Mouse (Mus musculus) hindbrain, embryonic 13.5 days (tissue): ENCODE measurements around the gene Epha2. TPM values are rescaled to one million over a fixed set of nuclear protein-coding genes. Genes with fewer than 3 reads are reported as not detected.

ENCODE experiments used
- ATAC-seq: fragments of 200-750 bp; cut with Nextera tagmentation; 2 replicates; pipeline ENCODE4 v1.8.0; 2017; ENCODE audit warnings: moderate TSS enrichment; ENCODE audit not compliant: low FRiP score
- H3K27ac ChIP-seq: fragments of 300-500 bp; sonication (generic); 2 replicates; pipeline ENCODE4 v1.5.1; 2015; ENCODE audit warnings: inconsistent platforms, mild to moderate bottlenecking, moderate library complexity
- H3K27me3 ChIP-seq: fragments of 300-500 bp; sonication (generic); 2 replicates; pipeline ENCODE4 v1.6.1; 2015; ENCODE audit warnings: mild to moderate bottlenecking, inconsistent platforms
- H3K36me3 ChIP-seq: fragments of 300-500 bp; sonication (generic); 2 replicates; pipeline ENCODE4 v1.6.1; 2015; ENCODE audit warnings: mild to moderate bottlenecking, inconsistent platforms
- H3K4me1 ChIP-seq: fragments of 300-500 bp; sonication (generic); replicated peaks from 2 replicates; pipeline ENCODE4 v1.6.1; 2015; ENCODE audit warnings: inconsistent platforms
- H3K4me2 ChIP-seq: fragments of 300-500 bp; sonication (generic); 2 replicates; pipeline ENCODE4 v1.6.1; 2015; ENCODE audit warnings: inconsistent platforms, mild to moderate bottlenecking, moderate library complexity
- H3K4me3 ChIP-seq: fragments of 300-500 bp; sonication (generic); 2 replicates; pipeline ENCODE4 v1.5.1; 2015; ENCODE audit warnings: mild to moderate bottlenecking, inconsistent platforms
- H3K9ac ChIP-seq: fragments of 300-500 bp; sonication (generic); 2 replicates; pipeline ENCODE4 v1.6.1; 2015; ENCODE audit warnings: mild to moderate bottlenecking, inconsistent platforms
- H3K9me3 ChIP-seq: fragments of 300-500 bp; sonication (generic); 2 replicates; pipeline ENCODE4 v1.6.1; 2016; ENCODE audit warnings: inconsistent platforms
- WGBS: fragments of 180-500 bp; shearing (Covaris S2); methylation state at CpG from one replicate; pipeline ENCODE4 v1.1.7; 2015; 5-methylcytosine and 5-hydroxymethylcytosine counted together
- polyA plus RNA-seq: library from polyadenylated mRNA; unstranded; fragments of >200 nt; fragmentation: Nextera tagmentation; extraction: Ambion mirVana; gene quantifications from 2 replicates; pipeline ENCODE4 v1.2.1, GENCODE M21; 2015

Gene Epha2
- polyA plus RNA-seq, 1 experiment from 2014 or later = 1.8 TPM

GRCm38 (mm10) chr4:141270201-141270940 is 30.7 kb upstream of the Epha2 start:
- ATAC-seq = no peak
- WGBS = 48% methylated on average over 15 of the region's 15 CpGs
- peaks cover 21% of the 10 kb centered on the region for H3K27me3 ChIP-seq

GRCm38 (mm10) chr4:141271228-141271627 is 29.8 kb upstream of the Epha2 start:
- Histone ChIP-seq H3K4me1 (peaks cover 16% of the 10 kb centered on the region), H3K27ac (no peak overlapping the region), H3K9ac (no peak overlapping the region), H3K9me3 (0 out of 2 replicates have a peak, but pooled peaks cover 1% of the 10 kb centered on the region), H3K27me3 (peaks cover 26% of the 10 kb centered on the region), H3K4me3 (no peak overlapping the region), H3K36me3 (no peaks in the 10 kb centered on the region), H3K4me2 (no peak overlapping the region)
- no peak for ATAC-seq
- WGBS = 77% methylated on average over 7 of the region's 7 CpGs

More at GRCm38 (mm10) chr4:141270201-141270940, 30.7 kb upstream of the Epha2 start:
- no peak overlapping the region for H3K27ac ChIP-seq
- no peak overlapping the region for H3K4me3 ChIP-seq
- H3K9ac ChIP-seq = no peak overlapping the region
- 0 out of 2 replicates have a peak, but pooled peaks cover 3% of the 10 kb centered on the region for H3K9me3 ChIP-seq
- H3K36me3 ChIP-seq = no peaks in the 10 kb centered on the region
- peaks cover 16% of the 10 kb centered on the region for H3K4me1 ChIP-seq
- no peak overlapping the region for H3K4me2 ChIP-seq

GRCm38 (mm10) chr4:141271721-141272120 is 29.3 kb upstream of the Epha2 start:
- Histone ChIP-seq H3K4me2 (no peak overlapping the region), H3K4me1 (peaks cover 16% of the 10 kb centered on the region), H3K4me3 (no peak overlapping the region), H3K36me3 (no peaks in the 10 kb centered on the region), H3K9me3 (no peaks in the 10 kb centered on the region), H3K27me3 (peaks cover 26% of the 10 kb centered on the region), H3K9ac (no peak overlapping the region), H3K27ac (no peak overlapping the region)
- no peak for ATAC-seq
- 82% methylated on average over 6 of the region's 6 CpGs for WGBS

GRCm38 (mm10) chr4:141272878-141273277 is 28.2 kb upstream of the Epha2 start:
- H3K9ac ChIP-seq = 0 out of 2 replicates have a peak overlapping the region, but pooled peaks have one; percentile 36
- peaks cover 26% of the 10 kb centered on the region for H3K27me3 ChIP-seq
- H3K36me3 ChIP-seq = no peaks in the 10 kb centered on the region
- no peak for ATAC-seq
- WGBS = 27% methylated on average over 14 of the region's 14 CpGs
- peaks cover 21% of the 10 kb centered on the region for H3K4me1 ChIP-seq
- no peak overlapping the region for H3K4me3 ChIP-seq
- no peaks in the 10 kb centered on the region for H3K9me3 ChIP-seq
- peak overlapping the region; percentile 36 for H3K4me2 ChIP-seq
- no peak overlapping the region for H3K27ac ChIP-seq

- H3K9me3 ChIP-seq = no peaks in the 10 kb centered on the region
- WGBS = 21% methylated on average over 12 of the region's 12 CpGs
- H3K36me3 ChIP-seq = no peaks in the 10 kb centered on the region
- peak; percentile 67 for ATAC-seq
- H3K9ac ChIP-seq = 0 out of 2 replicates have a peak overlapping the region, but pooled peaks have one; percentile 36
- H3K4me2 ChIP-seq = peak overlapping the region; percentile 36
- H3K27me3 ChIP-seq = peaks cover 30% of the 10 kb centered on the region
- H3K27ac ChIP-seq = no peak overlapping the region
- H3K4me3 ChIP-seq = no peak overlapping the region
- peaks cover 25% of the 10 kb centered on the region for H3K4me1 ChIP-seq
Measured at GRCm38 (mm10) chr4:141273296-141273695, 27.7 kb upstream of the Epha2 start.

GRCm38 (mm10) chr4:141274485-141275341 is 26.3 kb upstream of the Epha2 start:
- Histone ChIP-seq H3K36me3 (no peaks in the 10 kb centered on the region), H3K9me3 (no peaks in the 10 kb centered on the region), H3K27me3 (peaks cover 31% of the 10 kb centered on the region), H3K4me3 (no peak overlapping the region), H3K4me1 (peaks cover 33% of the 10 kb centered on the region), H3K27ac (0 out of 2 replicates have a peak overlapping the region, but pooled peaks have one; percentile 44), H3K9ac (no peak overlapping the region), H3K4me2 (peak overlapping the region; percentile 23)
- peak; percentile 44 for ATAC-seq
- 33% methylated on average over 23 of the region's 23 CpGs for WGBS

- no peak overlapping the region for H3K4me2 ChIP-seq
- WGBS = 83% methylated on average over 8 of the region's 8 CpGs
- H3K4me1 ChIP-seq = peaks cover 33% of the 10 kb centered on the region
- H3K27ac ChIP-seq = no peak overlapping the region
- no peak for ATAC-seq
- H3K36me3 ChIP-seq = no peaks in the 10 kb centered on the region
- H3K9ac ChIP-seq = no peak overlapping the region
- no peak overlapping the region for H3K4me3 ChIP-seq
- no peaks in the 10 kb centered on the region for H3K9me3 ChIP-seq
- H3K27me3 ChIP-seq = peaks cover 31% of the 10 kb centered on the region
Measured at GRCm38 (mm10) chr4:141277157-141277556, 23.9 kb upstream of the Epha2 start.

GRCm38 (mm10) chr4:141278154-141278553 is 22.9 kb upstream of the Epha2 start:
- H3K4me3 ChIP-seq = no peak overlapping the region
- no peaks in the 10 kb centered on the region for H3K9me3 ChIP-seq
- H3K4me2 ChIP-seq = no peak overlapping the region
- peaks cover 33% of the 10 kb centered on the region for H3K4me1 ChIP-seq
- H3K36me3 ChIP-seq = no peaks in the 10 kb centered on the region
- WGBS = 71% methylated on average over 7 of the region's 7 CpGs
- H3K27me3 ChIP-seq = peaks cover 27% of the 10 kb centered on the region
- no peak overlapping the region for H3K9ac ChIP-seq
- no peak for ATAC-seq
- H3K27ac ChIP-seq = peak overlapping the region; percentile 55

- Histone ChIP-seq H3K9me3 (no peaks in the 10 kb centered on the region), H3K4me2 (no peak overlapping the region), H3K27me3 (peaks cover 22% of the 10 kb centered on the region), H3K9ac (no peak overlapping the region), H3K36me3 (no peaks in the 10 kb centered on the region), H3K4me3 (no peak overlapping the region), H3K27ac (no peak overlapping the region), H3K4me1 (peaks cover 35% of the 10 kb centered on the region)
- ATAC-seq = no peak
- WGBS = 54% methylated on average over 15 of the region's 15 CpGs
Measured at GRCm38 (mm10) chr4:141279327-141279726, 21.7 kb upstream of the Epha2 start.

GRCm38 (mm10) chr4:141279783-141280182 is 21.3 kb upstream of the Epha2 start:
- no peaks in the 10 kb centered on the region for H3K36me3 ChIP-seq
- peaks cover 31% of the 10 kb centered on the region for H3K4me1 ChIP-seq
- H3K4me3 ChIP-seq = no peak overlapping the region
- no peak overlapping the region for H3K9ac ChIP-seq
- H3K27ac ChIP-seq = no peak overlapping the region
- 92% methylated on average over 6 of the region's 6 CpGs for WGBS
- no peak overlapping the region for H3K4me2 ChIP-seq
- H3K9me3 ChIP-seq = no peaks in the 10 kb centered on the region
- no peak for ATAC-seq
- peaks cover 20% of the 10 kb centered on the region for H3K27me3 ChIP-seq

GRCm38 (mm10) chr4:141280471-141280870 is 20.6 kb upstream of the Epha2 start:
- no peak overlapping the region for H3K27ac ChIP-seq

GRCm38 (mm10) chr4:141281153-141281552 is 19.9 kb upstream of the Epha2 start:
- H3K9ac ChIP-seq = no peak overlapping the region

More at GRCm38 (mm10) chr4:141280471-141280870, 20.6 kb upstream of the Epha2 start:
- WGBS = 85% methylated on average over 1 of the region's 1 CpGs
- Histone ChIP-seq H3K4me1 (peaks cover 26% of the 10 kb centered on the region), H3K9me3 (no peaks in the 10 kb centered on the region), H3K9ac (no peak overlapping the region), H3K4me3 (no peak overlapping the region), H3K27me3 (peaks cover 26% of the 10 kb centered on the region), H3K36me3 (no peaks in the 10 kb centered on the region), H3K4me2 (no peak overlapping the region)
- no peak for ATAC-seq

More at GRCm38 (mm10) chr4:141281153-141281552, 19.9 kb upstream of the Epha2 start:
- Histone ChIP-seq H3K4me3 (no peak overlapping the region), H3K36me3 (no peaks in the 10 kb centered on the region), H3K27ac (no peak overlapping the region), H3K9me3 (no peaks in the 10 kb centered on the region), H3K27me3 (peaks cover 28% of the 10 kb centered on the region), H3K4me1 (peaks cover 26% of the 10 kb centered on the region), H3K4me2 (no peak overlapping the region)
- WGBS = 36% methylated on average over 6 of the region's 6 CpGs
- ATAC-seq = no peak
